Mouse (Mus musculus): ENCODE data around the gene Spen.

Spen gene

DNA sequence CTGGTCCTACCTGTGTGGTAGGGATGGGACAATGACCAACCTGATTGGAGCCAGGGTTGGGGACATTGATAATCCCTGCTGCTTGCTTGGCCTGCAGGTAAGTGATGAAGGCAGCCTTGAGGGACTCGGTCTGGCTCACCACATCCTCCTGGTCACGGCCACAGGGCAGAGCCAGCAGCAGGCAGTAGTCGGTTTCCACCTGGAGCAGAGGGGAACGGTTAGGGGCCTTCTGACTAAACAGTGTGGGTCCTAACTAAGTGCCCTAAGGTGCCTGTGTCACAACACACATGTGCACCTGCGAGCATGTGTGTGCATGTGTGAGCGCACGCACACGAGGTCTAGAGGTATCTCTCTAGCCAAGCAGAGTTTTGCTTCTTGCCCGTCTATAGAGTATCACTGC lies 69.1 kb downstream of the Spen start:
- no peak for DNase-seq

DNA sequence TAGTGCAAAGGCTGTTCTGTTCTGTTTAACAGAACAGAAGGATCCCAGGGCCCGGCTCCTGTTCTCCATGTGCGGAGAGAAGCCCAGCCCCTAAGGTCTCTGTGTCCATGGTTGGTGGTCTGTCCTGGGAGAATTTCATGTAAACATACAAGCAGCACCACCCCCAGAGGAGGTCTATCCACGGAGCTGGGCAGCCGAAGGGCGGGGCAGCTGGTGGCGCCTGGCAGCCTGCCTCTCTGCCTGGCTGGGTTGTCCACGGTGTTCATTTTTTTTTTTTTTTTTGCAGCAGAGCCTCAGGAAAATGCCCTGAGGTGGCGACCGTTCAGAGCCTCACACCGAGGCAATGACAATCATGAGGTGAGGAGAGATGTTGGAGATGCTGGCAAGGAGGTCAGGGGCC lies 69.8 kb downstream of the Spen start:
- DNase-seq: no peak

DNA sequence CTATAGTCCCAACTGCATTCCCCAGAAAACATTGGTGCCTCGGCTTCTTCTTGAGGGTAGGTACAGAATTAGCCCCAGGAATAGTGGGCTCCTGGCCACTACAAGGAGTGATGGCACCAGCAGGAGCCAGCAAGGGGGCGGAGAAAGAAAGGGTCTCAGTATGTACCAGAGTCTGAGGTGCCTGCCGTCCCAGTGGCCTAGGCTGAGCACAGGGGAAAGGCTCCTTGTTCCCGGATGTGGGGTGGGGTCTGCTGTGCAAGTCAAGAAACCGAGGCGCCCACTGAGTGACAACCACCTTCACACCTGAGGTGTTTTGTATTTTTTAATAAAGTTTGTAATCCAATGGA lies 70.8 kb downstream of the Spen start:
- DNase-seq: no peak

DNA sequence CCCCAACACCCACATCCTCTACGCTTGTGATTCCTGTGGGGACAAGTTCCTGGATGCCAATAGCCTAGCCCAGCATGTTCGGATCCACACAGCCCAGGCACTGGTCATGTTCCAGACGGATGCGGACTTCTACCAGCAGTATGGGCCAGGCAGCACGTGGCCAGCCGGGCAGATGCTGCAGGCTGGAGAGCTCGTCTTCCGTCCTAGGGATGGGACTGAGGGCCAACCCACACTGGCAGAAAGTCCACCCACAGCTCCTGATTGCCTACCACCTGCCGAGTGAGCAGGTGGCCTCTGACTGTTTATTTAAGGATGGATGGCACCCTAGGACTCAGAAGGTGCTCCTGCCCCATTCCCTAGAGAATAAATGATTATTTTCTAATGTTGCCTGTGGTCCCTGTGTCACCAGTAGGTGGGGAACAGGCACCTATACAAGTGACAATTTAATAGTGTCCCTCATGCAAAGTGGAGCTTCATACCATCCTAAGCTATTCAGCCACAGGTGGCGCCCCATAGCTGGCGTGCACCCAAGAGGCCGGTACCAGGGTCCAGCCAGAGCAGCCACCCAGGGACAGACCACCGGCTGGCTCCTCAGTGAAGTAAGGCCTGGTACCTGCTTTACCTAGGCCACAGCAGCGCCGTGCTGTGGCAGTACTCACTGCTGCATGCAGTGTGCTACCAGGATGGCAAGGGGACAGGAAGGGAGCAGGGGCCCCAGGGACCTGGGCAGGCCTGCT lies 71.4 kb downstream of the Spen start:
- DNase-seq: no peak

DNA sequence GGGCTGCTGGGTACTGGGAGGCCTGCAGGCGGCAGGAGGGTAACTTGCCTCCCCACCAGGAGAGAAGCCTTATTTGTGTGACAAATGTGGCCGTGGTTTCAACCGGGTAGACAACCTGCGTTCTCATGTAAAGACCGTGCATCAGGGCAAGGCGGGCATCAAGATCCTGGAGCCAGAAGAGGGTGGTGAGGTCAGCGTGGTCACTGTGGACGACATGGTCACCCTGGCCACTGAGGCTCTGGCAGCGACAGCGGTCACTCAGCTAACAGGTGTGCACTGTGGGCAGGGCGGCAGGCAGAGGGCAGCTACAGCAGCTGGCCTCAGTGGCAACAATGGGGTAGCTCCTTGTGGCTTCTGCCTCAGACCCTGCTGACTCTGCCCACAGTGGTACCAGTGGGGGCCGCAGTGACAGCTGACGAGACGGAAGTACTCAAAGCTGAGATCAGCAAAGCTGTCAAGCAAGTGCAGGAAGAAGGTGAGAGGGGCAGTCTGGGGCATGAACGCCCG lies 72.1 kb downstream of the Spen start:
- DNase-seq: no peak

DNA sequence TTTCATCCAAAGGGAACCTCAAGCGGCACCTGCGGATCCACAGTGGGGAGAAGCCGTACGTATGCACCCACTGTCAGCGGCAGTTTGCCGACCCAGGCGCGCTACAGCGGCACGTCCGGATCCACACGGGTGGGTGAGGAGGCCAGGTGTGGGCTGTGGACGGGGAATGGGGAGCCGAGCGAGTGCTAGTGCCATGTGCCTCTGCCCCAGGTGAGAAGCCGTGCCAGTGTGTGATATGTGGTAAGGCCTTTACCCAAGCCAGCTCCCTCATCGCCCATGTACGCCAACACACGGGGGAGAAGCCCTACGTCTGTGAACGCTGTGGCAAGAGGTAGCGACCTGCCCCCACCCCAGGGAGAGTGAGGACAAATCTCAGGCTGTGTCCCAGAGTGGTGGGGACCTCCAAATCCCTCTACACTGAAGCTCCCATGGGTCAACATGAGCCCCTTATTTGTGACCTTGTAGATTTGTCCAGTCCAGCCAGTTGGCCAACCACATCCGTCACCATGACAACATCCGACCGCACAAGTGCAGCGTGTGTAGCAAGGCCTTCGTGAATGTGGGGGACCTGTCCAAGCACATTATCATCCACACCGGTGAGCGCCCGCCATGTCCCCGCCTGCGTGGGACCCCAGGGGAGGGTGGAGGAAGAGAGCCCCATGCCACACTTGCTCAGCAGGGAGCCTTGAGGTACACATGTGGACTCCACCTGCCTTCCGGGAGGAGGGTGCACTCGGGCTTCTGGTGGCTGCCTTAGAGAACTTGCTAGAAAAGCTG lies 72.7 kb downstream of the Spen start:
- no peak for DNase-seq

DNA sequence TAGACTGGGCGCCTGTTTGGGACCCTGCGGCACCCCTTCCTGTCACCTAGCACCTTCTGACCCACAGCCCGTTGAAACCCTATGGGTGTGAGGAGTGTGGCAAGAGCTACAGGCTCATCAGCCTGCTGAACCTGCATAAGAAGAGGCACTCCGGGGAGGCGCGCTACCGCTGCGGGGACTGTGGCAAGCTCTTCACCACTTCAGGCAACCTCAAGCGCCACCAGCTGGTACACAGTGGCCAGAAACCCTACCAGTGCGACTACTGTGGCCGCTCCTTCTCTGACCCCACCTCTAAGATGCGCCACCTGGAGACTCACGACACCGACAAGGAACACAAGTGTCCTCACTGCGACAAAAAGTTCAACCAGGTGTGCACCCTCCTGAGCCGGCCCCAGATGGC lies 73.7 kb downstream of the Spen start:
- DNase-seq: no peak

DNA sequence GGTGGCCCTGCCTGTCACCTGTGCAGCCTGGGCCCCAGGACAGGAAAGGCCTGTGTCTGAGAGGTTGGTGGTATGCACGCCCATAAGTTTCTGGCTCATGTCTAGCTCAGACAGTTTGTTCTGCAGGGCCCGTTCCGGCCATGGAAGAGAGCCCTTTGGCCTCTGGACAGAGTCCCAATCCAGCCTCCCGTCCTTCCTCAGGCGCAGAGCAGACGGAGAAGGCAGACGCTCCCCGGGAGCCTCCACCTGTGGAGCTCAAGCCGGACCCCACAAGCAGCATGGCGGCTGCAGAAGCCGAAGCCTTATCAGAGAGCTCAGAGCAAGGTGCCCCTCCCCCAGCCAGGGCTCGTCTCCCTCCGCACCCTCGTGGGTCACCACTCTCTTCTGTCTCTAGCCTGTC lies 74.9 kb downstream of the Spen start:
- peak; percentile 67 to 83 for DNase-seq

DNA sequence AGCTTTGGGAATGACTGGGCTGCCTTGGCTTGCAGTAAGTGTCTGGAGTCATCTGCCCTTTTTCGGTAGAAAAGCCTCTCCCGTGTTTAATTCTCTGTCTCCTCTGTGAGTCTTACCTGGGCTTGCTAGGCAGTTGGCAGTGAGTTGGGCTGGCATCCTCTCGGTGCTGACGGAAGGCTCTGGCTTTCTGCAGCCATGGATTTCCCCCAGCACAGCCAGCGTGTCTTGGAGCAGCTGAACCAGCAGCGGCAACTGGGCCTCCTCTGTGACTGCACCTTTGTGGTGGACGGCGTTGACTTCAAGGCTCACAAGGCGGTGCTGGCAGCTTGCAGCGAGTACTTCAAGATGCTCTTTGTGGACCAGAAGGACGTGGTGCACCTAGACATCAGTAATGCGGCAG lies 76.8 kb downstream of the Spen start:
- DNase-seq: no peak

DNA sequence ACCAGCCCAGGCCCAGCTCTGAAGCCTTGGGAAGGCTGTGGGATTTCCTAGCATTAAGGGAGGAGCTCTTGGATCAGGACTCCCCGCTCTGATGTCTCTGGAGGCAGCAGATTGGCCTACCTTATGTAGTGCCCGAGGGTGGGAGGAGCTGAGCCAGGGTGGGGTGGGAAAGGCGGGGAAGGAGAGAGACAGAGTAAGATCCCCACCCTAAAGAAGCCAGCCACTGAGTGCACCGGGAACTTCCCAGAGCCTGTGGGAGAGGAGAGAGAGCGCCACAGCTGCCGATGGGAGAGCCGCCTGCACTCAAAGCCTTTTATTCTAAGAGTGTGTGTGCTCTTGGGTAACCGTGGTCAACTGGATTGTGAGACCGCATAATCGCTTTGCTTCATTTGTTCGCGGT lies 77.3 kb downstream of the Spen start:
- no peak for DNase-seq

DNA sequence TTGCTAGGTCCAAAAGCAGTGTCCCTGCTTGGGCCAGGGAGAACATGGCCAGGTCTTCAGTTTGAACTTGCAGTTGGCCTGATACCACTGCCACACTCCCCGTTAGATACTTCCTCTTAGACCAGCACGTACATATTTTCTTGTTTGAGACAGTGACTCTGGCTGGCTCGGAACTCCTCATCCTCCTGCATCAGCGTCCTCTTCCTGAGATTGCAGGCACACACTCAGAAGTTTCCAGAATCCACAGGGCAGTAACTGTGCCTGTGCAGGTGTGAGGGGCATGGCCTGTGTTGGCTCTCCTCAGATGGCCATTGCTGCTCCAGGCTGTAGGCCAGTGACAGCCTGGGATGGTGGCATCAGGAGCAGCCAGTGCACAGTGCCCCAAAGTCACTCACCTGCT lies 77.9 kb downstream of the Spen start:
- no peak for DNase-seq

DNA sequence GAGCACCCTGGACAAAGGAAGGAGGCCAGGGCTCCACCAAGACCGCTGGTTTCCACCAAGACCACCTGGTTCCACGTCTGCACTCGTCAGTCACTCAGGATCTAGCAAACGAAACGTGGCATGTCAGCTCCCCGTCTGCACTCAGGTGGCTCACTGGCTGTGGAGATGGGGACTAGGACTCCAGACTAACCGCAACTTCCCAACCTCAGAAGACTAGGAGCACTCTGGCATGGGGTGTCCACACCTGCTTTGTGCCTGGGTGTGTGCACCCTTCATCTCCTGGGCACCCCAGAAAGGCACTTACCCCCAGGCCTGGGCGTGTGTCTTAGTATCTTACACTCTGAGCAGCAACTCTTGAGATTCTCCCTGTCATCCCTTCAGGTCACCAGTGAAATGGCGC lies 78.6 kb downstream of the Spen start:
- DNase-seq: no peak

DNA sequence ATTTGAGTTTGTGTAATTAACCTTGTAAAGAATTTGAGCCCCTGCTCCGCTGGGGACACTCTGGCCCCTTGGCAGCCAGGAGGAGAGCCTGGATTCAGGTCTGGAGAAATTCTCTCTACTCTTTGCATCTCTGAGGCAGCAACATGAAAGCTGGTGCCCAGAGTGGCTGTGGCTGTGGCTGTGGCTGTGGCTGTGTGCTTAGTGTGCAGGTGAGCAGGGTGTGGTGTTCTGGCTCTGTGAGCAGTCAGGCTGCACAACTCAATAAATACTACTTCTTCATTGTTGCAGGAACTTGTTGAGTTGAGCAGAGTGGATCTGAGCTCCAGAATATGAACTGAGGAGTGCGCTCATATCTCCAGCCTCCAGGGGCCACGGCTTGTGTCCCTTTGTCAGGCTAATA lies 79.5 kb downstream of the Spen start:
- DNase-seq: no peak

DNA sequence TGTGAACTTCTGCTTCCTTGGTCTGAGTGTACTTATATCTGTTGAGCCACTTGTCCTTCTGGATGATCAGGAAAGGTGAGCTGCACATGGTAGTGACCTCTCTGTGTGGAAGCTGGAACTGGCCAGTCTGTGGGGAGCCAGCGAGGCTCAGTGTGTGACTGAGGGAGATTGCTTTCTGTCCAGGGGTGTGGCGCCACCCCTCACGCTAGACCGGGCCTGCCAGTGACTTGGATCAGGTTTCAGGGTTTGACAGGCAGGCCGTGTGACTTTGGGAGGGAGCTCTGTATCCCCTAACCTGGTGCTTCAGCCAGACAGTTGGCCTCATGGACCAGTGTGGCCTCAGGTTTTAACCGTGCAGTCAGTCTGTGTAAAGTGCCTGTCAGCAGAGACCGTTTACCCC lies 80.2 kb downstream of the Spen start:
- peak; percentile 46 to 80 for DNase-seq

DNA sequence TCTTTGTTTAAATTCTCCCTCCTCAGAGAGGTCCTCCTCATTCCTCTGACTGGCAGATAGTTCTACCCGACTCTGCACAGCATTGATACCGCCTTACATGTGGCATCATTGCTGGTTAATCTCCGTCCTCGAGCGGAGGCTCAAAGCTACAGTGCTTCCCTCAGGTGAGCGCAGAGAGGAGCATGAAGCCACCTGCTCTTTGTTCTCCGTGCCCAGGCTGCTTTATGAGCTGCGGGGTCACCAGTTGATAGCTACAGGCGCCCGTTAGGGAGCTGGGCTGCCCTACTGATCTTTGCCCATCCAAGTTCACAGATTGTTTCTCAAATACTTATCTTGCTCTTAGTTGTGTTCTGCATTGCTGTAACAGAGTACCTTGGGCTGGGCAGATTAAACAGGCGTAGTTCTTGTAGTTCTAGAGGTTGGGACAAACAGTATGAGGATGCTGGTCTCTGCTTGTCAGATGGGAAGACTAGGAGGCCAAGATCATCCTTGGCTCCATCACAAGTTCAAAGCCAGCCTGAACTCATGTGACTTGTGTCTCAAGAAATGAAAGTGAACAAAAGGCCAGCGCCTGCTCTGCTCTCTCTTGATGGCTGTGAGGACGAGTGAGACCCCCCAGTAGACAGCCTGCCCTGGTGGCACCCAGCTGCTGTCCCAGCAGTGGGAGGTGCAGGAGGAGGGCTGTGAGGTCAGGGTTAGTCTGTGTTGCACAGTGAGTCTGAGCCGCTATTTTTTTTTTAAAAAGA lies 82.0 kb downstream of the Spen start:
- no peak for DNase-seq

DNA sequence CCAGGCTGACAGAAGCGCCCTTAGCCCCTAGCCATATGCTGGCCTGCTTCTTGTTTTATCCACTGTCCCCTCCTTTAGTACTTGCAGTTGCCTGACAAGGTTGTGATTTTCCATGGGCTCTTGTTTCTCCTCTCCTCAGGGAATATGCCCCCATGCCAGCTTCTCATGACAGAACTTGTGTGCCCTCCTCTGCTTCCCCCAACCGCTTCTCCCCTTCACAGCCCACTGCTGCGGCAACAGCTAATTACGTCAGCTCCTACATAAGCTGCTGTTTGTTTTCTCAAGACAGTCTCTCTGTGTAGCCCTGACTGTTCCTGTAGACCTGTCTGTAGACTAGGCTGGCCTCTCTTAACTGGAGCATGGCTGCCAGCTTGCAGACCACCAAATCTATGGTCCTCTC lies 82.9 kb downstream of the Spen start:
- peak in 1 of 2 experiments; percentile 26 for DNase-seq

DNA sequence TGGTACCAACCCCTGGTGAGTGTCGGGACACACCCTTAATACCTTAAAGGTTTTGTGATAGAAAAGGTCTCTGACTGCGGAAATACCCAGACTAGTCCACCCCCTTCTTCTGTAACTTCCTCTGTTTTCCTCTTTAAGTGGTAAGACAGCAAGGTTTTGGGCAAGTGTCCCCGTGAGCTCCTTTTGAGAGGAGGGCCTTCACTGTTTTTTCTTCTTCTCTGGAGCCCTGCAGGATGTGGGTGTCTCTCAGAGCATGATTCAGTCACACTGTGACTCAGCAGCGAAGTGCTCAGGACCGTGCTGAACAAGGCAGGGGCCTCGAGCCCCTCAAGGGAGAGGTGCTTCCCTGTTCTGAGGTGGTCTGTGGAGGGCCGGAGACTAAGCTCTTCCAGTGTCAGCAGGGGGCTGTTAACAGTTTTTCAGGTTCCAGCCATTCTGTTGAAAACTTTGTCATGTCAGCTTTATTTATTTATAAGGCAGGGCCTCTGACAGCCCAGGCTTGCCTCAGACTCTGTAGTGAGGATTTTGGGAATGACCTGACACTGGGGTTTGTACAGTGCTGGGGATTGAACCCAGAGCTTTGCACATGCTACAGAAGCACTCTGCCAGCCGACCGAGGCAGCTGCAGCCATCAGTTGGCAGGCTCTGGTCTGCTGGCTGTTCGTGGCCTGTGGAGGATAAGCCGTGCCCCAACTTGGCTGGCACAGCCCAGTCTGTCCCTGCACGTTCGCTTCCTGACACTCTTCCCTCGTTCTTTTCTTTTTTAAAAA lies 83.6 kb downstream of the Spen start:
- DNase-seq: peak in 1 of 2 experiments; percentile 28

DNA sequence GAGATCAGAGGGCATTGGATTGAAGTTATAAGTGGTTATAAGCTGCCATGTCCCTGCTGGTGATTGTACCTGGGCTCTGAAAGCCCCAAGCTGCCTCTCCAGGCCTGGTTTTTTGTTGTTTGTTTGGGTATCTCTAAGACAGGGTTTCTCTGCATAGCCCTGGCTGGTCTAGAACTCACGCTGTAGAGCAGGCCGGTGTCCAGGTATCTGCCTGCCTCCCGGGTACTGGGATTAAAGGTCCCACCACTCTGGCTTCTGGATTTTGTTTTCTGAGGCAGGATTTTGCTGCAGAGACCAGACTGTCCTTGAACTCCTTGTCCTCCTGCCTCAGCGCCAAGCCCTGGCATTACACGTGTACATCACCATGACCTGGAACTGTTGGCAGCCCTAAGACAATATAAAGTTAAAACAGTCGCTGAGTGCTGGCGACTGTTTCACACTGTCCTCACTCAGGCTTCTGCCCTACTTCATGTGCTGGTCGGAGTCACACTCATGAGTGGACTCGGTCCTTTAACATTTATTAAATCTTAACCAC lies 86.4 kb downstream of the Spen start:
- peak in 1 of 2 experiments; percentile 47 for DNase-seq

DNA sequence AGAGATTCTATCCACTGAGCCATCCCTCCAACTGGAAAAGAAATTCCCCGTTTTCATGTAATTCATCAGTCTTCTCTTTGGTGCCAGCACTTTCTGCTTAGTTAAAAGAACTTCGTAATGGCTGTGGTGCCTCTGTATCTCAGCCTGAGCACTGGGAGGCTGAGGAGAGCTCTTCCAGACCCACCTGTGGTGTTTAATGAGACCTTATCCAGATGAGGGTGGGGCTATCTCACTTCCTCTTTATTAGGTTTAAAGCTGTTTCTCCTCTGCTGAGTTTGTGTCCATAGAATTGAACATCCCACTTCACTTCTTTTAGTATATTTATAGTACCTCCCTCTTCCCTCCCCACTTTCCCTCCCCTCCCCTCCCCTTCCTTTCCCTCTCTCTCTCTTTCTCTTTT lies 87.1 kb downstream of the Spen start:
- DNase-seq: no peak

DNA sequence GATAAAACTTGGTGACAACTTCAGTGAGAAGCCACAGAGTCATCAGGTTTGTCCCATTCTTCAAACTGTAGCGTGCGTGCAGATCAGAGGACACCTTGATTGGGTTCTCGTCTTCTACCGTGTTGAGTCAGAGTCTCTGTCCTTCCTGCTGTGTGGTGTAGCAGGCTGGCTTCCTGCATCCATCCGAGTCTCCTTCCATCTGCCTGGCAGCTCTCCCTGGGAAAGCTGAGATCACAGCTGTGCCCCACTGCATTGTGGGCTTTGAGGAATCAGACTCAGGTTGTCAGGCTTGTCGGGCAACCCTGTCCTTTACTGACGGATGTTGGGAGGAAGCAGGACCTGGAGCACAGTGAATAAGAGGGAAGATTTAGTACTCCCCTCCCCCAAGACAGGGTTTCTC lies 92.2 kb downstream of the Spen start:
- DNase-seq: no peak

DNA sequence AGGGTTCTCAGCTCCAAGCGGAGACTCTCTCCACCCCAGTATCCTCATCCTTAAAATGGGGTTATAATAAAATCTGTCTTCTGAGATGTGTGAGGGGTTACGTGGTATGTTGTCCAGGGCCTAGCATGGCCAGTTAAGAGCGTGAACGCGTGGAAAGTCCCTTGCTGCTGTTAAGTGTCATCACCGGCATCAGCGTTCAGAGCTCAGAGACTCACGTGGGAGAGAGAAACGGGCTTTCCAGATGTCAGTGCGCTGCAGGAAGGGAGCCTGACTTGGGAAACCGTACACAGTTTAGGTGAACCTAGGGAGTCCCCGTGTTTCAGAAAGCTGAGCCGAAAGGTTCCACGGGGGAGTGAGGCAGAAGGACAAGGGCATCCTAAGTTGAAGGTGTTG lies 93.1 kb downstream of the Spen start:
- no peak for DNase-seq

DNA sequence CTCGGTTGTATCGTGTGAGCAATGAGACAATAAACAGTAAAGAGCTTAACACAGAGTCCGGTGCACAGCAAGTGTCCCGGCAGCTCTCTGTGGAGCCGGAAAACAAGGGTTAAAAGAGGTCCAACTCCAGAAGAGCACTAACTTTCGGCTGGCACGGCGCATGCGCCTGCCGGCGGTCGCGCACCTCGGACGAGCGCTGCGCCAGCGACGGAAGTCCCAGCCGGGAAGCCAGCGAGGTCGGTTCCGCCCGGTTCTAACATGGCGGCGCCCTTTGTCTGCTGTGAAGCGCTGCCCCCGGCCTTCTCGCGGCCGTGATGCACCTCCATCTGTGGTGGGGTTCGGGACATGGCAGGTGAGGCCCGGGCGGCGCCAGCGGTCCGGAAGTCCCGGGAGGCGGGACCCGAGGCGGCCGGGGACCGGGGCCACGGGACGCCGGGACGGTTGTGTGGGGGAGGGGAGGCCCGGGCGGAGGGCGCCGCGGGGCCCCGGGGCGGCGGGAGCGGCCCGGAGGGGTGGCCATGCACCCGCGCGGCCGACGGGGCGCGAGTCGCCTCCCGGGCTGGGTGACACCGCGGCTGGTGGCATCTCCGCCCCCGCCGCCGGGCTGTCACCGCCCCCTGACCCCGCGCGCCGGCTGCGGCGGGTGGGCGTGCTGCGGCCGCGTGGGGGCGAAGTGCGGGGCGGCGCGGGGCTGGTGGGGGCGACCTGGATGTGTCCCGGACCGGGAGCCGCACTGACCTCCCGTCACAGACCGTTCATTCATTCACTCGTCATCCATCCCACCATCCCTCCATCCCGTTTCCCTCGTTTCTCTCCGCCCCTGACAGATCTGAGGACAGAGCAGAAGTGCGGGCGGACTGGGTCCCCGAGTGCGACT lies 93.7 kb downstream of the Spen start, which contains the start of gene Zbtb17:
Zbtb17 (plus strand) TSS at position 204 of the 877 bp plus-strand sequence.
- DNase-seq: peak; percentile 91 to 95
